Mouse (Mus musculus) G1E (cell line): ENCODE measurements around the gene F7. TPM values are rescaled to one million over a fixed set of nuclear protein-coding genes. Genes with fewer than 3 reads are reported as not detected.

Experiments used
- ATAC-seq: 2 replicates; pipeline ENCODE4 v1.8.0; 2016; ENCODE audit warnings: mild to moderate bottlenecking; ENCODE audit not compliant: insufficient number of reproducible peaks, poor library complexity, low FRiP score, severe bottlenecking; ENCODE audit errors: extremely low read depth
- DNase-seq: peaks from one replicate; pipeline ENCODE4 v3.0.0; 2012; ENCODE audit warnings: low spot score
- H3K27me3 ChIP-seq: 2 replicates; pipeline ENCODE4 v1.6.1; 2012; ENCODE audit warnings: mild to moderate bottlenecking, low read length, inconsistent platforms; ENCODE audit not compliant: insufficient read depth
- H3K36me3 ChIP-seq: replicated peaks from 2 replicates; pipeline ENCODE3; 2012; ENCODE audit warnings: mild to moderate bottlenecking, inconsistent platforms
- H3K4me1 ChIP-seq: 2 replicates; pipeline ENCODE4 v1.6.1; 2012; ENCODE audit warnings: low read depth, low read length, inconsistent platforms, mixed read lengths; ENCODE audit not compliant: insufficient read depth
- H3K4me3 ChIP-seq: 2 replicates; pipeline ENCODE4 v1.5.1; 2012; ENCODE audit warnings: low read depth, mild to moderate bottlenecking, inconsistent platforms, low read length, moderate library complexity, mixed read lengths
- H3K9me3 ChIP-seq: replicated peaks from 2 replicates; pipeline ENCODE4 v1.6.1; 2012; ENCODE audit warnings: inconsistent platforms
- CTCF ChIP-seq: IDR thresholded peaks from 2 replicates; pipeline ENCODE4 v1.5.1; 2012; ENCODE audit warnings: low read depth, low read length, inconsistent platforms, mixed read lengths
- GATA1 ChIP-seq: IDR thresholded peaks from 2 replicates; pipeline ENCODE4 v1.6.1; 2012; ENCODE audit warnings: borderline replicate concordance, low read length, inconsistent platforms, mixed read lengths
- GATA2 ChIP-seq: IDR thresholded peaks from 2 replicates; pipeline ENCODE4 v1.6.1; 2012; ENCODE audit warnings: low read depth, low read length, inconsistent platforms, borderline replicate concordance
- POLR2AphosphoS5 ChIP-seq: IDR thresholded peaks from 2 replicates; pipeline ENCODE4 v1.6.1; 2012; ENCODE audit warnings: low read depth, low read length, inconsistent platforms; ENCODE audit not compliant: insufficient replicate concordance
- TAL1 ChIP-seq: conservative IDR thresholded peaks from 2 replicates; pipeline ENCODE4 v1.6.1; 2012; ENCODE audit warnings: low read depth, low read length, inconsistent platforms, mixed read lengths
- polyA plus RNA-seq: library from polyadenylated mRNA; stranded (reverse); fragments of >175 nt; gene quantifications from 2 replicates; pipeline ENCODE4 v1.2.3, GENCODE M21; 2012
- total RNA-seq, 2 experiments: library from RNA; stranded (forward) in 1 of 2; stranded (reverse) in 1 of 2; fragments of 200-1000 nt in 1 of 2; fragments of >200 nt in 1 of 2; fragmentation: Nextera tagmentation in 1 of 2; gene quantifications; 2 replicates each; pipeline ENCODE4 v1.2.3; 2014 to 2017

The F7 gene
- total and polyA plus RNA-seq, 3 experiments = 0.05 TPM; not detected in 2

DNA sequence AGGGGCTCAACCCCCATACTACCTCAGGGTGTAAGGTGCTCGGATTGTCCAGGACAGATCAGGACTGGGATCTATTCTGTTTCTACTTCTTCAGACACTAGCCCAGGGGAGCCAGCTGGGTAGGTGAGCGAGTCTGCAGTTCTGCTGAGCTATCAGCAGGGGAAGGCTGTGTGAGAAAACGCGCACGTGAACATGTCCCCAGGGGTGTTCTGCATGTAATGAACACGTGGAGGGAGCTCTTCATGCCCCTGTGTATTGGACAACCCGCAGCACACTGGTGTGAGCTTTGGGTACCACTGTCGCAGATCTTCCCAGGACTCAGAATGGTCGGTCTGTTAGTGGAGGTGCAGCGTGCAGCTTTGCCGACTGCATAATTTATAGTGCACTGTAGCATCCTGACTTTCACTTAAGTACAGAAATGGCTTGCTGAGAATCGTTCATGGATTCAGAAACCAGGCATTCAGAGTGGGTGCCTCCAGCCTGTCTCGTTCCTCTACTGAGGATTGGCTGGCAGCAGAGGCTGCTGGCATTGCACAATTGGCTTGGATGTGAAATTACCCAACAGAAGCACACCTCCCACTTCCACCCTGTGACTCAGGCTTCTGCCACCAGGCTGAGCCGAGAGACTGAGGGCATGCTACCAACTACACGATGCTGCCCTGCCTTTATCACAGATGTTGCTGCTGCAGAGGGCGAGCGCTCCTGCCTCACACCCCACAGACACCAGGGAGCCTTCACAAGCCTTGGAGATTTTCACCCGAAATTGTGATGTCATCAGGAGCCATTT is 42.0 kb upstream of the F7 start:
- H3K4me3 ChIP-seq = no peak overlapping the region
- no peak for DNase-seq
- H3K4me1 ChIP-seq = no peaks in the 10 kb centered on the region
- no peaks in the 10 kb centered on the region for H3K36me3 ChIP-seq
- TF ChIP-seq POLR2AphosphoS5 (no peak), CTCF (no peak), GATA2 (no peak), GATA1 (no peak), TAL1 (no peak)
- ATAC-seq = no peak
- peaks cover 25% of the 10 kb centered on the region for H3K27me3 ChIP-seq
- H3K9me3 ChIP-seq = no peaks in the 10 kb centered on the region

GRCm38 (mm10) chr8:12984601-12985243 is 41.1 kb upstream of the F7 start:
- peaks cover 18% of the 10 kb centered on the region for H3K27me3 ChIP-seq
- no peak overlapping the region for H3K4me3 ChIP-seq
- TF ChIP-seq GATA2 (no peak), POLR2AphosphoS5 (no peak), GATA1 (no peak), TAL1 (no peak), CTCF (no peak)
- H3K4me1 ChIP-seq = no peaks in the 10 kb centered on the region
- H3K9me3 ChIP-seq = no peaks in the 10 kb centered on the region
- ATAC-seq = no peak
- no peak for DNase-seq
- H3K36me3 ChIP-seq = no peaks in the 10 kb centered on the region

DNA sequence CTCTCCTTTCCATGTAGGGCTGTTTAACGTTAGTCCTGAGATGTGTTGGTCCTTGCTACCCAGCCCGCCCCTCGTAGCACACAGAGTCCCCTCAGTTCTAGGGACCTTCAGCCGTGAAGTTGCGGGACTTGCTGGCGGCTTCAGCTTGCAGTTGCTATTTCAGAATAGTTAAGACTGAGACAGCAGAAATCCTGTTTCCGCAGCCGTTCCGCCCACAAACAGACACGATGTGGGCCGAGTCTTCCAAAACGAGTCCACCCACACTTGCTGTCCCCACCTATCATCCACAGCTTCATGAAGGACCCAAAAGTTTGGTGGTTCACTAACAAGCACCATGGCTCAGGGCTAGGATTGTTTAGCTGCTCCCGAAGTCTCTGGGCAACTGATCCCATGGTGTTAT is 40.6 kb upstream of the F7 start:
- no peak overlapping the region for H3K4me3 ChIP-seq
- ATAC-seq (no peak), DNase-seq (no peak)
- no peaks in the 10 kb centered on the region for H3K4me1 ChIP-seq
- peaks cover 16% of the 10 kb centered on the region for H3K27me3 ChIP-seq
- H3K36me3 ChIP-seq = no peaks in the 10 kb centered on the region
- TF ChIP-seq POLR2AphosphoS5 (no peak), GATA2 (no peak), GATA1 (no peak), TAL1 (no peak), CTCF (no peak)
- H3K9me3 ChIP-seq = no peaks in the 10 kb centered on the region

DNA sequence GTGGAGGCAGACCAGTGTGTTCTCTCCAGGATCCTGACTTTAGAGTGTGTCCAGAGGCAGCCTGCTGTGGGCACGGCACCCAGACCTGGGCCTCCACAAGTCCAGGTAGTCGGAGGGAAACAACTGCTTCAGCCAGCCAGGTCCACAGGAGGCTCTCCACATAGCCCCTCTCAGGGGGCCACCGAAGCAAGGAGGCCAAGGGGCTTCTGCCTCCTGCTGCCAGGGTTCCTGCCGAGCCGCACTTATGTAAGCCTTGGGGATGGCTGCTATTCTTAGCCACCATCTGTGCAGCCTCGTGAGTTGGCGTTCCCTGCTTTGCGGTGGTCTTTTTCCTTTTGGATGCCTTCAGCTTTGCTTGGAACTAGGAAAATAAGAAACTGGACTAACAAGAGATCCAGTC is 38.3 kb upstream of the F7 start:
- Histone ChIP-seq H3K27me3 (peaks cover 16% of the 10 kb centered on the region), H3K36me3 (no peaks in the 10 kb centered on the region), H3K4me1 (no peaks in the 10 kb centered on the region), H3K4me3 (no peak overlapping the region), H3K9me3 (no peaks in the 10 kb centered on the region)
- no peak for DNase-seq
- ATAC-seq = no peak
- no peak for TF ChIP-seq CTCF
- TF ChIP-seq GATA1 = no peak
- no peak for TF ChIP-seq TAL1
- no peak for TF ChIP-seq POLR2AphosphoS5
- no peak for TF ChIP-seq GATA2

- DNase-seq (no peak), ATAC-seq (no peak)
- Histone ChIP-seq H3K4me1 (no peaks in the 10 kb centered on the region), H3K36me3 (no peaks in the 10 kb centered on the region), H3K9me3 (no peaks in the 10 kb centered on the region), H3K27me3 (peaks cover 23% of the 10 kb centered on the region), H3K4me3 (no peak overlapping the region)
- no peak for TF ChIP-seq POLR2AphosphoS5
- TF ChIP-seq TAL1 = no peak
- TF ChIP-seq GATA1 = no peak
- no peak for TF ChIP-seq GATA2
- TF ChIP-seq CTCF = no peak
Measured at GRCm38 (mm10) chr8:12988722-12989430, 37.0 kb upstream of the F7 start.

GRCm38 (mm10) chr8:12991411-12991810 is 34.4 kb upstream of the F7 start:
- DNase-seq (no peak), ATAC-seq (no peak)
- Histone ChIP-seq H3K9me3 (no peaks in the 10 kb centered on the region), H3K4me1 (no peaks in the 10 kb centered on the region), H3K36me3 (no peaks in the 10 kb centered on the region), H3K27me3 (peaks cover 19% of the 10 kb centered on the region), H3K4me3 (no peak overlapping the region)
- no peak for TF ChIP-seq TAL1
